Mouse (Mus musculus): ENCODE measurements around the gene Mast1.
A peak's percentile ranks its signal among the peaks of the same experiment; 100 is the strongest.

Mast1 gene

DNA sequence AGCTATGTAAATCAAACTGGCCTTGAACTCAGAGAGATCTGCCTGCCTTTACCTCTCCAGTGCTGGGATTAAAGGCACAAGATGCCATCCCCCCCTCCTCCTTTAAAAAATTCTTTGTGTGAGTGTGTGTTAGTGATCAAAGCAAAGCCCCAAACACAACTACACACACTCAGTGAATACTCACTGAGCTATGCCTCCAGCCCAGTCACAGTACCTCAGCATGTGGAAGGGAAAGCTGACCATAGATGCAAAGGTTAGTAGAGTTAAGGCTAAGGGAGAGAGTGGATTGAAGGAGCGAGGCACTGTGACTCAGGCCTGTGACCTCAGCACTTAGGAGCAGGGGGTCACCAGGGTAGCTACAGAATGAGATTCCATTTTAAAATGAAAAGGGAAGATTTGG, 35.9 kb upstream of the Mast1 start:
- DNase-seq: no peak

DNA sequence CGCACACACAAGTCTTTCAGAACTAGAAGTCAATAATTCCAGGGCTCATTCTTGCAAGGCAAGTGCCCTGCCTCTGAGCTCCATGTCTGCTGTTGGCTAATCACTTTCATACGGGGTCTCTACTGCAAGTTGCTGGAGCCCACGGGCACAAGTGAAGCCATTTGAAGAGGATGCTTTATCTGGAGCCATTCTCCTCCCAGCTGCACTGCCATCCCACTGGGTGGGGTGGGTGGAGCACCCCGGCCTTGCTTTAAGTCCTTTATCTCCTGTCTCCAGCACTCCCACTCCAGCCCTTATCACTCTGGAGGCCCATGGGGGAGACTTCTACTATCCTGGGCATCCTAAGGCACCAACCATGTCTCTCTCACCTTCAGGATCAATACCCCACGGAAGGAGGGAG, 33.8 kb upstream of the Mast1 start:
- no peak for DNase-seq

GRCm38 (mm10) chr8:84970135-84970790, 33.1 kb upstream of the Mast1 start:
- DNase-seq: no peak

DNA sequence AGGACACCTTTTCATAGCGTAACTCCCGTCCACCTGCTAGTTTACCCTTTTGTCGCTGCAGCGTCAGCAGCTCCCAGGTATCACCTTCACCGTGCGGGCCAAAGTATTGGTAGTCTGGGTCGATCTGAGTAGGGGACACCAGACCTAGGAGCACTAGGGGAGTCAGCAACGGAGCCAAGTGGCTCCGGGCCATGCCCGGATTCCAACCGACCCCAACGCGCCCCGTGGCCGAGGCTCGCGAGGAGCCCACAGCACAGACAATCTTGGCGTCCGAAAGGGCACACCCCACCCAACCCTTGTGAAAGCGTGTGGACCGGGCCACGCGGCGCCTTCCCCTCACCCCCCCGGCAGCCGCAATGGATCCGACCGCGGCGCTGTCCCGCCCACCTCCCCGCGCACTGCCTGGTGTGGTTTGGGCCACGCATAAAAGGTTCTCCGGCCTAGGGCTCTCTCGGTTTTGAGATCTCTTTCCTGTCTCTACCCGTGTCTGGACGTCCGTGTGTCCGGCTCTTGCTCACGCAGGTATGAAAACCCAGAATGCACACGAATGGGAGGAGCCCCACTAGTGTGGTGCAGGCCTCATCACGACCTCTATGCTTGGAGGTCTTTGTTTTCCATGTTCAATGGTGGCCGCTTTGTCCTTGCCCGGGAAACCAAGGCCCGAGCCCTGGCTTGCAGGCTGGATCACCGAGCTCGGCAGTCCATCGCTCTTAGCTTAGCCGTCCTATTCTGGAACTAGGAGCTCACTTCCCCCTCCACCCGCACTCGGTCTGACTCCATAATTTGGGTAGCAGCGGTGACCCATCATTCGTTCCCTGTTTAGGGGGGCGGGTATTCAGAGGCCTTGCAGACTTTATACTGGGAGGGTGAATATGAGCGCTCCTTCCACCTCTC, 32.3 kb upstream of the Mast1 start, which contains the start of the genes Gm49661, Prdx2 and Rnaseh2a:
Gene Gm49661, minus strand, starts transcription at position 193 of the 894 bp plus-strand sequence.
Gene Prdx2, plus strand, starts transcription at position 347 of the 894 bp plus-strand sequence.
Gene Rnaseh2a, minus strand, starts transcription at position 527 of the 894 bp plus-strand sequence.
- DNase-seq: peak; percentile 84 to 85

GRCm38 (mm10) chr8:84968650-84969049, 31.5 kb upstream of the Mast1 start:
- no peak for DNase-seq

- no peak for DNase-seq
These were observed 30.6 kb upstream of the Mast1 start for GRCm38 (mm10) chr8:84967532-84968304.

DNA sequence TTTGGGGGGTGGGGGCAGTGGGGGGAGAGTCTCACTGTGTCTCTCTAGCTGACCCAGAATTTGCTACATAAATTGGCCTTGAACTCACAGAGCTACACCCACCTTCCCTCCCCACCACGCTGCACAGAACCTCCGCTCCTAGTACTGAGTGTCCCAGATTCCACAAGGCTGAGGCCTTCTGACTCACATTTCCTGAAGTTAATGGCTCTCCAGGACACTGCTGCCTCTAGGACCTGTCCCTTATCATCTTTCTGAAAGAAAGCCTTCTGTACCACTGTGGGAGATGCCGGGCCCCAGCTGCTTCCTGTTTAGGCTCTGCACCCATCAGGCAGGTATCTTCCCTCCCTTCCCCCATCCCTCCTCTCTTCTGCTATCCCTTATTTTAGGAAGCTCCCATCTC, 29.4 kb upstream of the Mast1 start:
- no peak for DNase-seq

- peak; percentile 95 to 97 for DNase-seq
These were observed 28.7 kb upstream of the Mast1 start for GRCm38 (mm10) chr8:84965731-84966291.

GRCm38 (mm10) chr8:84963952-84964351, 26.8 kb upstream of the Mast1 start:
- no peak for DNase-seq

DNA sequence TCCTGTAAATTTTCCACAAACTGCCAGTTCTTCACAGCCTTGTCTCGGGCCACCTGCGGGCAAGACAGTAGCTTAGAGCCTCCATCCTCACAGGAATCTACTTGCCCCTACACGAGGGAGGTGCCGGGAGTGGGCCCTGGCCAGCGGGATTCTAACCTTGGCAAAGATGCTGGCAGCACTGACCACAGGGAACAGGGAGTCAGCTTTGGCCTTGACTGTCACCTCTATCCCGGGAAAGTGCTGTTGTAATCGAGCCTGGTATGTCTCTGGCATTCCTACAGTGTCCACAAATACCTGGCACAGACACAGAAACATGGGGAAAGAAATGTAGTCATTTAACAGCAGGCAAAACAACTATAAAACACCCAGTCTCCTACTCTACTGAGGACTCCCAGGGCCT, 22.7 kb upstream of the Mast1 start:
- DNase-seq: no peak

DNA sequence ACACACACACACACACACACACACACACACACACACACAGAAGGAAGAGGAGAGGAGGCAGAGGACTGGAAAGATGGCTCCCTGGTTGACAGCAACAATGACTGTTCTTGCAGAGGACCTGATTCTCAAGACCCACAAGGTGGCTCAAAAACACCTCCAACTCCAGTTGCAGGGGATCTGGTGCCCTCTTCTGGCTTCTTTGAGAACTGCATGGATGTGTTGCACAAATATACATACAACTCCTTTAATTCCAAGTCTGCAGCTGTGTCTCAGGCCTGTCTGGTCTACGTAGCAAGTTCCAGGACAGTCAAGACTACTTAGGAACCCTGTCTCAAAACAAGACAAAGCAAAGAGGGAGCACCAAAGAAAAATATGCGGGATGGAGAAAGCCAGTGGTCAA, 19.6 kb upstream of the Mast1 start:
- DNase-seq: peak in 1 of 2 experiments; percentile 76

- DNase-seq: peak; percentile 60 to 64
These were observed 15.6 kb upstream of the Mast1 start for GRCm38 (mm10) chr8:84952612-84953255.

GRCm38 (mm10) chr8:84949753-84950152, 12.6 kb upstream of the Mast1 start:
- no peak for DNase-seq

DNA sequence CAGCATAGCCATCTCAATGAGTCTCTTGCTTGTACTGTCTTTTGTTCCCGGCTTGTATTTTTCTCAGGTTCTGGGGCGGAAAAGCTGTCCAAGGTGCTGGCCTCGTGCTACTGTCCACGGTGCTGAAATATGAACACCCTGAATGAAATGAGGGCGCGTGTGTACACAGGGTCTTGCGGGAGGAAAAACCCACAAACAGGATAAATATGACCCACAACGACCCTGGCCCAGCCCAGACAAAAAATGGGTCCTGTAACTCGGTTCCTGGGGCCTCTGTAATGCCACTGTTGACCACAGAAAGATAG, 10.0 kb upstream of the Mast1 start:
- DNase-seq: peak; percentile 44 to 60

GRCm38 (mm10) chr8:84946528-84947240, 9.5 kb upstream of the Mast1 start, which contains the start of gene Rtbdn:
Gene Rtbdn (plus strand): TSS chr8:84946991.
- DNase-seq: no peak

DNA sequence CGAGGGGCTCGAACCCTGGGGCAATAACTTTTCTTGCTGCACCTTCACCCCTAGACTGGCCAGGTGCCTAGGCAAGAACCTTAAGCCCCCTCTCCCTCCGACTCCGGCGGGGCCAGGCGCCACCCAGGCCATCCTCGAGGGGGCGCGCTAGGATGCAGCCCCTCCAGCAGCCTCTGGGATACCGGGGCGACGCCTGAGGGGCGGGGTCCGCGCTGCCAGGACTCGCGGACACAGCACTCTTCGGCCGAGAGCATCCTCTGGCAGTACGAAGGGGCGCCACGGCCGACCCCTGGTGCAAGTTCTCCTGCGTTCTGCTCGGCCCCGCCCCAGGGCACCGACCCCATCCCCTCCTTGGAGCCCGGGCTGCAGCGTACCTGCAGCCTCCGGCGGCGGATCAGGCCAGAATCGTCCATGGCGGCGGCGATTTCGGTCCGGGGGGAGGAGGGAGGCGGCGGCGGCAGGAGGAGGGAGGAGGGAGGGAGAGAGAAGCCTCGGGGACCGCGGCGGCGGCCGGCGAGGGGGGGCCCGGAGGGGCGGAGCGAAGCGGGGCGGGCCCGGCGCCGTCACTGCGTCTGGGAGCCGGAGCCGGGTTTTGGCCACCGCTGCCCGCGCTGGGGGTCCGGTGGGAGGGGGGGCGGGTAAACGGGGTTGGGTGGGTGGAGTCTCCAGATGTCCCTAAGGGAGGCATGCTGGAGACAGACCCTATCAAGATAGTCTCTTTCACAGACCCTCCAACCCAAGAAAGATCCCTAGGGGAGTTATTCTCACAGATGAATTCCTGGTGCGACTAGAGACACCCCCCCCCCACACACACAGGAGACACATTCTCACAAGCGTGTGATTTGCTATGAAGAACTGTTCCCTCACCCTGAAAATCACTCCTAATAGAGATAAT, 8.7 kb upstream of the Mast1 start:
- no peak for DNase-seq

- no peak for DNase-seq
These were observed 8.1 kb upstream of the Mast1 start for GRCm38 (mm10) chr8:84945235-84945632.

GRCm38 (mm10) chr8:84944478-84945160, 7.5 kb upstream of the Mast1 start:
- DNase-seq: peak in 1 of 2 experiments; percentile 46

DNA sequence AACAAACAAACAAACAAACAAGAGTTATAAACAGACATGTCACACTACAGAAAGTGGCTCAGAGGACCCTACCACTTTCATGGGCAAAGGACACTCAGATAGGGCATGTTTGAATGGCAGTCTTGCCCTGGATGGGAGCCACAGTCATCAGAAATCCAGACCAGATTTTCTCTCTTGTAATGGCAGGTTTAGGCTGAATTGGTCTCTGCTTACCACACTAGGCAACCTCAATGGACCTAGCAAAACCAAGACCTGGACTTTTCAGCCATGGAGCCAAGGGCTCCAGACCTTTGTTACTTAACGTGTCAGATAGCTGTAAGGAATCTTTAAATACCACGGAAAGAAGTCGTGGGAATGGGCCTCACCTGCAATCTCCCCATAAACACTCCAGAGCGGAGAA, 6.5 kb upstream of the Mast1 start:
- DNase-seq: no peak

Measured in lung, postnatal 4 days (tissue).